Comparison of ENCODE assay signal across 23 mouse cellular contexts in the genomic region with DNA sequence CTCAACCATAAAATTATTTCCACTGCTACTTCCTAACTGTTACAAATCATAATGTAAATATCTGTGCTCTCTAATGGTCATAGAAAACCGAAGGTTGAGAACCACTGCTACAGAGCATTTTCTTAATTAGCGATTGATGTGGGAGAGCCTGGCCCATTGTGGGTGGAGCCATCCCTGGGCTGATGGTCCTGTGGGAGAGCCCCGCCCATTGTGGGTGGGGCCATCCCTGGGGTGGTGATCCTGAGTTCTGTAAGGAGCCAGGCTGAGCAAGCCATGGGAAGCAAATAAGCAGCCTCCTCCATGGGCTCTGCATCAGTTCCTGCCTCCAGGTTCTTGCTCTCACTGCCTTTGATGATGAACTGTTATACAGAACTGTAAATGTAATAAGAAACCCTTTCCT. TPM values are rescaled to one million over a fixed set of nuclear protein-coding genes. Genes with fewer than 3 reads are reported as not detected.
DNase-seq lines count a peak whose midpoint lies in the region; ATAC-seq lines count a peak whose summit lies in the region.
"Had no signal": no experiment of that assay in that cellular context is flagged by ENCODE, and none has a peak within 500 bp of the region (broad histone marks: within the 10 kb centered on the region; RNA-seq: fewer than 3 reads in every experiment).

No protein-coding gene starts in this region.

- DNase-seq in adrenal gland, postnatal 14 days = peak; percentile 35
- DNase-seq in adrenal gland, adult 2 months = no peak
- DNase-seq in kidney, postnatal 10 days = peak; percentile 50
- DNase-seq in retina, postnatal 1 day = peak; percentile 50
- DNase-seq in retina, embryonic 14.5 days (ENCODE audit: low spot score) = no peak
- DNase-seq in frontal cortex, postnatal 10 days (ENCODE audit: low spot score in 2 of 2) = no peak
- DNase-seq: cerebellum, adult 8-10 months; cerebellum, postnatal 36 days; gastrocnemius, postnatal 36 days; lung, adult 2 months; right cerebral cortex, adult 18-20 months; right cerebral cortex, postnatal 4 days; thymus, postnatal 25 days had no signal

- H3K27ac ChIP-seq in kidney, embryonic 15.5 days = no peak overlapping the region
- H3K27ac ChIP-seq: forebrain, embryonic 15.5 days; hindbrain, embryonic 12.5 days; layer of hippocampus, adult 2 months; neural tube, embryonic 13.5 days had no signal

- peaks cover 22% of the 10 kb centered on the region for H3K36me3 ChIP-seq in kidney, embryonic 15.5 days
- H3K36me3 ChIP-seq: hindbrain, embryonic 12.5 days had no signal

- no peak overlapping the region for H3K4me2 ChIP-seq in kidney, embryonic 15.5 days
- H3K4me2 ChIP-seq: forebrain, embryonic 15.5 days; hindbrain, embryonic 12.5 days; liver, embryonic 11.5 days; neural tube, embryonic 13.5 days had no signal

- no peaks in the 10 kb centered on the region for H3K9me3 ChIP-seq in kidney, embryonic 15.5 days (replicated peaks)
- H3K9me3 ChIP-seq: forebrain, embryonic 15.5 days; hindbrain, embryonic 12.5 days; neural tube, embryonic 13.5 days had no signal

- 0 out of 2 replicates have a peak, but pooled peaks cover 2% of the 10 kb centered on the region for H3K4me1 ChIP-seq in kidney, embryonic 15.5 days

- H3K27me3 ChIP-seq in kidney, embryonic 15.5 days = no peaks in the 10 kb centered on the region
- H3K27me3 ChIP-seq: forebrain, embryonic 15.5 days; hindbrain, embryonic 12.5 days; neural tube, embryonic 13.5 days; Patski had no signal

- H3K4me3 ChIP-seq in kidney, embryonic 15.5 days (replicated peaks) = no peak overlapping the region
- H3K4me3 ChIP-seq: forebrain, embryonic 15.5 days; hindbrain, embryonic 12.5 days; layer of hippocampus, adult 2 months; myocyte; neural tube, embryonic 13.5 days had no signal

- no peak overlapping the region for H3K9ac ChIP-seq in kidney, embryonic 15.5 days
- H3K9ac ChIP-seq: forebrain, embryonic 15.5 days; hindbrain, embryonic 12.5 days; neural tube, embryonic 13.5 days had no signal

- WGBS in kidney, embryonic 15.5 days = 61% methylated on average over 3 of the region's 3 CpGs

- no peak for ATAC-seq in kidney, embryonic 15.5 days (replicated peaks; ENCODE audit: low FRiP score)
- ATAC-seq in inflammation-experienced regulatory T-cells, adult 6 months = no peak
- ATAC-seq: forebrain, embryonic 15.5 days; midbrain, embryonic 16.5 days; Patski had no signal

RNA-seq across cellular contexts. Expression of a gene that starts 27.7 kb away (rescaled TPM):
- 20.5 and 24.7 TPM in 2 replicates for total RNA-seq in adrenal gland, postnatal 14 days (2021)
- 10 to 100 TPM; 13.5 to 15.0 TPM for total RNA-seq in adrenal gland, adult 2 months (2021)
- 11.7 and 12.5 TPM in 2 replicates for polyA plus RNA-seq in adrenal gland, adult 2 months (2012; rRNA removed)
- 92.2 and 96.8 TPM in 2 replicates for polyA plus RNA-seq in kidney, embryonic 15.5 days (2015; fragmentation: Nextera tagmentation; extraction: Ambion mirVana)
- 10 to 100 TPM; 29.8 to 58.3 (median 53.4) TPM for polyA plus RNA-seq in inflammation-experienced regulatory T-cells, adult 6 months (2017; shearing (Covaris generic))

RNA-seq across cellular contexts. Expression of a gene that starts 53.0 kb away (rescaled TPM):
- 11.7 and 13.4 TPM in 2 replicates for total RNA-seq in adrenal gland, postnatal 14 days (2021)
- 10 to 100 TPM in 1 of 2 experiments, 1 to 10 TPM in 1; 9.8 to 13.6 TPM for total RNA-seq in adrenal gland, adult 2 months (2021)
- polyA plus RNA-seq in adrenal gland, adult 2 months (2012; rRNA removed) = 56.8 and 67.8 TPM in 2 replicates
- polyA plus RNA-seq in kidney, embryonic 15.5 days (2015; fragmentation: Nextera tagmentation; extraction: Ambion mirVana) = 17.5 and 18.5 TPM in 2 replicates
- polyA plus RNA-seq in inflammation-experienced regulatory T-cells, adult 6 months (2017; shearing (Covaris generic)) = 10 to 100 TPM in 1 of 3 experiments, 1 to 10 TPM in 2; 7.3 to 10.0 (median 8.0) TPM

Comparison
In these comparisons a context has a peak if more than half of its experiments do, and no peak if none do; other contexts are left out.
1. DNase-seq: peak in adrenal gland, postnatal 14 days (single experiment), kidney, postnatal 10 days (single experiment) and retina, postnatal 1 day (single experiment); none in adrenal gland, adult 2 months (single experiment), retina, embryonic 14.5 days (single experiment) and frontal cortex, postnatal 10 days (0 of 2).